Mouse (Mus musculus) midbrain, postnatal 0 days (tissue): ENCODE results near the gene Cog2. TPM values are rescaled to one million over a fixed set of nuclear protein-coding genes. Genes with fewer than 3 reads are reported as not detected.

Experiments
- ATAC-seq: fragments of 200-750 bp; cut with Nextera tagmentation; 2 replicates; pipeline ENCODE4 v1.8.0; 2017; ENCODE audit warnings: moderate number of reproducible peaks, mild to moderate bottlenecking, moderate TSS enrichment, moderate library complexity; ENCODE audit not compliant: low FRiP score
- DNase-seq: peaks from one replicate; pipeline ENCODE4 v3.0.0-alpha.2; 2015; ENCODE audit warnings: low spot score
- H3K27ac ChIP-seq: fragments of 300-500 bp; sonication (generic); 2 replicates; pipeline ENCODE4 v1.5.1; 2014; ENCODE audit warnings: low read depth, mild to moderate bottlenecking, low read length, mixed read lengths
- H3K27me3 ChIP-seq: fragments of 300-500 bp; sonication (generic); 2 replicates; pipeline ENCODE4 v1.6.1; 2014; ENCODE audit warnings: low read length, control low read depth, mixed read lengths; ENCODE audit not compliant: insufficient read depth
- H3K36me3 ChIP-seq: fragments of 300-500 bp; sonication (generic); 2 replicates; pipeline ENCODE4 v1.6.1; 2014; ENCODE audit warnings: low read length, control low read depth, mixed read lengths; ENCODE audit not compliant: insufficient read depth
- H3K4me1 ChIP-seq: fragments of 300-500 bp; sonication (generic); 2 replicates; pipeline ENCODE4 v1.6.1; 2014; ENCODE audit warnings: mild to moderate bottlenecking, control low read depth, antibody characterized with exemption, low read length, mixed read lengths; ENCODE audit not compliant: insufficient read depth
- H3K4me2 ChIP-seq: fragments of 300-500 bp; sonication (generic); 2 replicates; pipeline ENCODE4 v1.6.1; 2014; ENCODE audit warnings: low read depth, mild to moderate bottlenecking, low read length, mixed read lengths; ENCODE audit not compliant: poor library complexity, severe bottlenecking
- H3K4me3 ChIP-seq: fragments of 300-500 bp; sonication (generic); 2 replicates; pipeline ENCODE4 v1.5.1; 2014; ENCODE audit warnings: low read depth, mild to moderate bottlenecking, low read length, moderate library complexity
- H3K9ac ChIP-seq: fragments of 300-500 bp; sonication (generic); replicated peaks from 2 replicates; pipeline ENCODE4 v1.6.1; 2014; ENCODE audit warnings: mild to moderate bottlenecking, low read length, moderate library complexity, mixed read lengths; ENCODE audit not compliant: poor library complexity, severe bottlenecking
- H3K9me3 ChIP-seq: fragments of 300-500 bp; sonication (generic); 2 replicates; pipeline ENCODE4 v1.6.1; 2016; ENCODE audit warnings: low read length, control low read depth
- CTCF ChIP-seq: IDR thresholded peaks from 2 replicates; pipeline ENCODE4 v1.5.1; 2016; ENCODE audit warnings: antibody characterized with exemption, mild to moderate bottlenecking
- WGBS: fragments of 180-500 bp; shearing (Covaris S2); extraction: QIAGEN DNeasy Blood & Tissue Kit; methylation state at CpG from one replicate; pipeline ENCODE4 v1.1.7; 2014; 5-methylcytosine and 5-hydroxymethylcytosine counted together
- polyA plus RNA-seq: library from polyadenylated mRNA; unstranded; fragments of >200 nt; fragmentation: Nextera tagmentation; extraction: Ambion mirVana; gene quantifications from 2 replicates; pipeline ENCODE4 v1.2.1, GENCODE M21; 2015
- total RNA-seq: library from RNA; depleted of rRNA; stranded (reverse); fragments of >200 nt; gene quantifications from 2 replicates; pipeline ENCODE4 v1.2.3, GENCODE M21; 2014

Cog2 gene
- total and polyA plus RNA-seq, 2 experiments from 2014 or later, result 15.8 to 26.7 TPM

DNA sequence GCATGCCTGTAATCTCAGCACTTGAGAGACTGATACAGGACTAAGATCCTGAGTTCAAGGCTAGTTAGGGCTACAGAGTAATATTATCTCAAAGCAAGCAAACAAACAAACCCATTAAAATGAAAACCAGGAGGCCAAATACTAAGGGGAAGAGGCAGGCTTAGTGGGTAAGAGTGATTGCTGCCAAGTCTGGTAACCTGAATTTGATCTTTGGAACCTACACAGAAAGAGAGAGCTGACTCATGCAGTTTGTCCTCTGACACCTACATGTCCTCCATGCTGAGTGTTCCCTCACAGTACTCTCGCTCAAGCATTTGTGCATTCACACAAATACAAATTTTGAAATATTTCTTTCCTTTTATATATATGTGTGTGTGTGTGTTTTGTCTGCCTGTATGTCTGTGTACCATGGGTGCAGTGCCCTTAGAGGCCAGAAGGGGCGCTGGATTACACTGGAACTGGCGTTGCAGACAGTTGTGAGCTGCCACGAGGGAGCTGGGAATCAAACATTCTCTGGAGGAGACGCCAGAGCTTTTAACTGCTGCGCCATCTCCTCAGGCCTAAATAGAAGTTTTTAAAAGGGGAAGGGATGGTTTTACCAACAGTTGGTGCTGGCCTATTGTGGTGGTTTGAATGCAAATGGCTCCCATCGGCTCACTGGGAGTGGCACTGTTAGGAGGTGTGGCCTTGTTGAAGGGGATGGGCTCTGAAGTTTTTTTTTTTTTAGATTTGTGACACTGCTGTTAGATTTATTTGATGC lies 37.0 kb upstream of the Cog2 start:
- H3K4me1 ChIP-seq, result no peaks in the 10 kb centered on the region
- H3K9ac ChIP-seq, result no peak overlapping the region
- H3K27ac ChIP-seq, result no peak overlapping the region
- DNase-seq (no peak), ATAC-seq (no peak)
- H3K36me3 ChIP-seq, result no peaks in the 10 kb centered on the region
- peak; percentile 32 for TF ChIP-seq CTCF
- H3K4me2 ChIP-seq, result no peak overlapping the region
- no peaks in the 10 kb centered on the region for H3K27me3 ChIP-seq
- H3K9me3 ChIP-seq, result no peaks in the 10 kb centered on the region
- H3K4me3 ChIP-seq, result no peak overlapping the region
- WGBS, result 74% methylated on average over 7 of the region's 7 CpGs

DNA sequence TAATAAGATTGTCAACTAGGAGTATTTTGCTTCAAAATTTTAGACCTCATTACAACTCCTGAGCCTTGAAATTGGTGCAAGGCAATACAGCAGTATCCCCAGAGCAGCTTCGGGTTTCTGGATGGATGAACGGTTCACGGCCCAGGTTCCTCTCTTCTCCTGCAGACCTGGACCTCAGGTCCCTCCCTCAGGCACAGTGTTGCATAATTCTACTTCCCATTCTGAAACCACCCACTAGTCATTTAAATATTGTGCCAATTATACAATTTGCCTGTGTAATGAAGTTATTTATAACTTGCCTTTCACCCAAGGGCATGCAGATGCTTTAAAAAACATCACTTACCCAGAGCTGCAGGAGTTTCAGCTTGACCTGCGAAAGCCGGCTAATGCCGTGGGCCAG lies 31.3 kb upstream of the Cog2 start:
- no peak for DNase-seq

DNA sequence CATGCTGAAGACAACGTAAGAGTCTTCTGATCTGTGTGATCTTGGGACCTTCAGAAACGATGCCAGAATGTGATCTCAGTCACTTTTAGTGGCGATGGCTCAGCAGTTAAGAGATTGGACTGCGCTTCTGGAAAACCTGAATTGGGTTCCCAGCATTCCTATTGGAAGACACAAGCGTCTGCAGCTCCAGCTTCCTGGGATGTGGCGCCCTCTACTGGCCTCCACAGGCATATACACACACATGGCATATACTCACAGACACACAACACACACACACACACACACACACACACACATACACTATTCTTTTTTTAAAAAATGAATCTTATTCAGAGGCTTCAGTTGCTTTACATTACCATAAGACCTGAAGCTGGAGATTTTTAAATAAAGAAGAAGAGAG lies 30.8 kb upstream of the Cog2 start:
- Histone ChIP-seq H3K4me1 (no peaks in the 10 kb centered on the region), H3K27me3 (no peaks in the 10 kb centered on the region), H3K4me3 (no peak overlapping the region), H3K27ac (no peak overlapping the region), H3K4me2 (no peak overlapping the region), H3K9ac (no peak overlapping the region), H3K9me3 (no peaks in the 10 kb centered on the region), H3K36me3 (no peaks in the 10 kb centered on the region)
- 85% methylated on average over 6 of the region's 6 CpGs for WGBS
- peak; percentile 35; the same call in 1 of the 2 replicates for TF ChIP-seq CTCF
- ATAC-seq (no peak), DNase-seq (no peak)

More for the DNA sequence above, 31.3 kb upstream of the Cog2 start:
- Histone ChIP-seq H3K4me1 (no peaks in the 10 kb centered on the region), H3K4me3 (no peak overlapping the region), H3K4me2 (no peak overlapping the region), H3K9me3 (no peaks in the 10 kb centered on the region), H3K27ac (no peak overlapping the region), H3K27me3 (no peaks in the 10 kb centered on the region), H3K36me3 (no peaks in the 10 kb centered on the region), H3K9ac (no peak overlapping the region)
- ATAC-seq, result no peak
- no peak for TF ChIP-seq CTCF
- WGBS, result 77% methylated on average over 6 of the region's 6 CpGs

DNA sequence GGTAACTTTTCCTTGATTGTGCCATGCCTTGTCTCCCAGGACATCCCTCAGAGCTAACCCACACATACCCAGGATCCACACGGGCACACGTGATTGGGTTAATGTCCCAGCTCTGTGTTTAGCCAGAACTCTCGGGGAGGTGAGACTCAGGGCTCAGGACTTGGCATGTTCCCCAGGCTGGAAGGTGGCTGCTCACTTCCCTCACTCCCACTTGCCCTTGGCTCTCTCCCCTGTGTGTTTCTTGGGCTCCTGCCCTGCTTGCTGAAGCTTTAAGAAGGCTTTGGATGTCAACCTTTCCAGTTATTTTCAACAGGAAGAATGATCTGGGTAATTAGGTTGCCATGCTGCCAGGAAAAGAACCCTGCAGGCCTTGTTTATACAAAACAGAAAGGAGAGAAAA lies 26.2 kb upstream of the Cog2 start:
- Histone ChIP-seq H3K9me3 (no peaks in the 10 kb centered on the region), H3K27ac (no peak overlapping the region), H3K4me3 (no peak overlapping the region), H3K4me2 (no peak overlapping the region), H3K27me3 (no peaks in the 10 kb centered on the region), H3K36me3 (no peaks in the 10 kb centered on the region), H3K9ac (no peak overlapping the region), H3K4me1 (no peaks in the 10 kb centered on the region)
- no peak for ATAC-seq
- 66% methylated on average over 3 of the region's 3 CpGs for WGBS
- no peak for TF ChIP-seq CTCF
- peak; percentile 58 for DNase-seq

DNA sequence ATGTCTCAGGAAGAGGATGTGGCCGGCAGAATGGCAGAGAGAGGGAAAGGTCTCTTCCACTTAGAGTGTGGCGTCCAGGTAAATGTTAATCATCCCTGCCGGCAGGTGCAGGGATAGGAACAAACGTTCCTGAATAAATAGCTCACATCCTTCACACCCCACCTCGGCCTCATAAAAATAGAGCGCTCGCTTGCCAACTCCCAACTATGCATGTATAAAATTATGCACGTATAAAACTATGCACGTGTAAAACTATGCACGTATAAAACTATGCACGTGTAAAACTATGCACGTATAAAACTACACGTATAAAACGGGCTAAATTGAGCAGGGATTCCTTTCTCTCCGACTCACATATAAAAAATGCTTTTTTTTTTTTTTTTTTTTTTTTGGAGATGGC lies 25.6 kb upstream of the Cog2 start:
- no peak overlapping the region for H3K4me2 ChIP-seq
- no peak for DNase-seq
- H3K4me1 ChIP-seq, result no peaks in the 10 kb centered on the region
- no peaks in the 10 kb centered on the region for H3K36me3 ChIP-seq
- no peaks in the 10 kb centered on the region for H3K27me3 ChIP-seq
- H3K9ac ChIP-seq, result no peak overlapping the region
- no peak overlapping the region for H3K27ac ChIP-seq
- 89% methylated on average over 15 of the region's 15 CpGs for WGBS
- TF ChIP-seq CTCF, result no peak
- ATAC-seq, result no peak
- no peak overlapping the region for H3K4me3 ChIP-seq
- H3K9me3 ChIP-seq, result no peaks in the 10 kb centered on the region

DNA sequence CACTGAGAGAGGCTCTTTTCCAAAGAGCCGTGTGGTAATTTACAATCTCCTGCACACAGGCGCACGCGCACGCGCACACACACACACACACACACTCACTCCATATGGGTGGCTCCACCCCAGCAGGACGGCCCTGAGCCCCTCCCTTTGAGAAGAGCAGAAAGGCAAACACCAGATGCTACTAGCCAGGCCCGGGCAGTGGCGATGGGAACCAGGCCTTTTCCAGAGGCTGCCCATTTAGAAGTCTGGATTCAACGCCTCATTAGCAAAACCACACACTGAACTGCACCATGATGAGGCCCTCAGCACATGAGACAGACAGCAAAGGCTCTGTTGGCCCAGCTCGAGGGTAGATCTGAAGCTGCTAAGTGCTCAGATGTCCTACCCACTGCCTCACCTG lies 24.9 kb upstream of the Cog2 start:
- no peak overlapping the region for H3K4me3 ChIP-seq
- no peaks in the 10 kb centered on the region for H3K9me3 ChIP-seq
- peak; percentile 32 for DNase-seq
- H3K4me2 ChIP-seq, result no peak overlapping the region
- H3K4me1 ChIP-seq, result no peaks in the 10 kb centered on the region
- no peaks in the 10 kb centered on the region for H3K27me3 ChIP-seq
- H3K9ac ChIP-seq, result no peak overlapping the region
- no peak for TF ChIP-seq CTCF
- H3K27ac ChIP-seq, result no peak overlapping the region
- no peaks in the 10 kb centered on the region for H3K36me3 ChIP-seq
- no peak for ATAC-seq
- 87% methylated on average over 11 of the region's 11 CpGs for WGBS
